Mouse (Mus musculus): ENCODE results near the gene Gm10142. TPM values are rescaled to one million over a fixed set of nuclear protein-coding genes. Genes with fewer than 3 reads are reported as not detected.
"Not testable (repeated sequence)": the region's sequence is repeated elsewhere in the genome, so short reads cannot be mapped to it uniquely, and the experiment has no call there.

The Gm10142 gene
- polyA plus RNA-seq, 1 experiment from 2014 or later = not detected

- H3K27me3 ChIP-seq (replicated peaks; ENCODE audit: low read depth, poor library complexity, severe bottlenecking) = not testable (repeated sequence)
- peaks cover 20% of the 10 kb centered on the region for H3K4me1 ChIP-seq
- 64% methylated on average over 1 of the region's 1 CpGs for WGBS
These were observed 35.6 kb downstream of the Gm10142 start, which contains the start of gene Gm9736 for GRCm38 (mm10) chr10:77751254-77751653. Gene Gm9736 (minus strand): TSS chr10:77751354.

GRCm38 (mm10) chr10:77752312-77752711 lies 36.7 kb downstream of the Gm10142 start:
- not testable (repeated sequence) for DNase-seq (ENCODE audit: low spot score); H3K9me3 ChIP-seq; H3K36me3 ChIP-seq (replicated peaks); H3K4me3 ChIP-seq; H3K27ac ChIP-seq (replicated peaks); H3K27me3 ChIP-seq (replicated peaks; ENCODE audit: low read depth, poor library complexity, severe bottlenecking)
- WGBS = 66% methylated on average over 3 of the region's 3 CpGs
- peaks cover 20% of the 10 kb centered on the region for H3K4me1 ChIP-seq

More at GRCm38 (mm10) chr10:77751254-77751653, 35.6 kb downstream of the Gm10142 start, which contains the start of gene Gm9736:
- not testable (repeated sequence) for H3K9me3 ChIP-seq; DNase-seq (ENCODE audit: low spot score); H3K4me3 ChIP-seq; H3K27ac ChIP-seq (replicated peaks); H3K36me3 ChIP-seq (replicated peaks)

GRCm38 (mm10) chr10:77753448-77753847 lies 37.8 kb downstream of the Gm10142 start:
- DNase-seq (ENCODE audit: low spot score) = no peak
- Histone ChIP-seq H3K27ac (replicated peaks) (no peak overlapping the region), H3K4me1 (peaks cover 20% of the 10 kb centered on the region), H3K27me3 (replicated peaks; ENCODE audit: low read depth, poor library complexity, severe bottlenecking) (no peaks in the 10 kb centered on the region), H3K9me3 (no peaks in the 10 kb centered on the region), H3K4me3 (no peak overlapping the region), H3K36me3 (replicated peaks) (no peaks in the 10 kb centered on the region)

- H3K9me3 ChIP-seq; H3K4me3 ChIP-seq; H3K27me3 ChIP-seq (replicated peaks; ENCODE audit: low read depth, poor library complexity, severe bottlenecking); DNase-seq (ENCODE audit: low spot score); H3K4me1 ChIP-seq; H3K27ac ChIP-seq (replicated peaks); H3K36me3 ChIP-seq (replicated peaks): not testable (repeated sequence)
- WGBS = 33% methylated on average over 1 of the region's 1 CpGs
These were observed 44.0 kb downstream of the Gm10142 start, which contains the start of gene Gm3233 for GRCm38 (mm10) chr10:77759582-77759981. Gene Gm3233 (minus strand): TSS chr10:77759682.

Other genes with a start within 250 kb of the Gm10142 start
- gene Fam207a, start 200.0 kb upstream of the Gm10142 start, polyA plus RNA-seq (2016; fragmentation: Nextera tagmentation; extraction: Ambion mirVana) = 43.9 and 46.9 TPM in 2 replicates
- gene Itgb2, start 185.6 kb upstream of the Gm10142 start, polyA plus RNA-seq (2016; fragmentation: Nextera tagmentation; extraction: Ambion mirVana) = 0.60 and 1.3 TPM in 2 replicates
- gene Pttg1ip, start 134.1 kb upstream of the Gm10142 start, polyA plus RNA-seq (2016; fragmentation: Nextera tagmentation; extraction: Ambion mirVana) = 65.6 and 71.0 TPM in 2 replicates
- 419 and 445 TPM in 2 replicates for gene Sumo3, start 109.7 kb upstream of the Gm10142 start, polyA plus RNA-seq (2016; fragmentation: Nextera tagmentation; extraction: Ambion mirVana)
- 1.9 and 8.0 TPM in 2 replicates for gene Gm49325, start 109.6 kb upstream of the Gm10142 start, polyA plus RNA-seq (2016; fragmentation: Nextera tagmentation; extraction: Ambion mirVana)
- gene Ube2g2, start 93.5 kb upstream of the Gm10142 start, polyA plus RNA-seq (2016; fragmentation: Nextera tagmentation; extraction: Ambion mirVana) = 98.9 and 101 TPM in 2 replicates
- gene Tspear, start 29.2 kb upstream of the Gm10142 start, polyA plus RNA-seq (2016; fragmentation: Nextera tagmentation; extraction: Ambion mirVana) = 0.97 and 1.2 TPM in 2 replicates
- not detected in 2 replicates for gene Gm19402, start 25.1 kb upstream of the Gm10142 start, polyA plus RNA-seq (2016; fragmentation: Nextera tagmentation; extraction: Ambion mirVana)
- not detected in 2 replicates for gene Gm9508, start 18.6 kb upstream of the Gm10142 start, polyA plus RNA-seq (2016; fragmentation: Nextera tagmentation; extraction: Ambion mirVana)
- gene Gm10272, start 9.2 kb upstream of the Gm10142 start, polyA plus RNA-seq (2016; fragmentation: Nextera tagmentation; extraction: Ambion mirVana) = not detected in 2 replicates
- gene Gm10024, start 4.3 kb upstream of the Gm10142 start, polyA plus RNA-seq (2016; fragmentation: Nextera tagmentation; extraction: Ambion mirVana) = not detected in 2 replicates
- gene Krtap12-1, start 4.8 kb downstream of the Gm10142 start, polyA plus RNA-seq (2016; fragmentation: Nextera tagmentation; extraction: Ambion mirVana) = not detected in 2 replicates
- gene Gm10100, start 10.7 kb downstream of the Gm10142 start, polyA plus RNA-seq (2016; fragmentation: Nextera tagmentation; extraction: Ambion mirVana) = not detected in 2 replicates
- not detected in 2 replicates for gene Gm18596, start 26.8 kb downstream of the Gm10142 start, polyA plus RNA-seq (2016; fragmentation: Nextera tagmentation; extraction: Ambion mirVana)
- not detected in 2 replicates for gene Gm9736, start 35.5 kb downstream of the Gm10142 start, polyA plus RNA-seq (2016; fragmentation: Nextera tagmentation; extraction: Ambion mirVana)
- not detected in 2 replicates for gene Gm3233, start 43.9 kb downstream of the Gm10142 start, polyA plus RNA-seq (2016; fragmentation: Nextera tagmentation; extraction: Ambion mirVana)
- not detected in 2 replicates for gene Gm3238, start 55.5 kb downstream of the Gm10142 start, polyA plus RNA-seq (2016; fragmentation: Nextera tagmentation; extraction: Ambion mirVana)
- gene Gm7138, start 61.1 kb downstream of the Gm10142 start, polyA plus RNA-seq (2016; fragmentation: Nextera tagmentation; extraction: Ambion mirVana) = not detected in 2 replicates
- gene Gm3250, start 66.7 kb downstream of the Gm10142 start, polyA plus RNA-seq (2016; fragmentation: Nextera tagmentation; extraction: Ambion mirVana) = not detected in 2 replicates
- not detected in 2 replicates for gene Gm7137, start 72.4 kb downstream of the Gm10142 start, polyA plus RNA-seq (2016; fragmentation: Nextera tagmentation; extraction: Ambion mirVana)
- not detected in 2 replicates for gene Gm9639, start 79.3 kb downstream of the Gm10142 start, polyA plus RNA-seq (2016; fragmentation: Nextera tagmentation; extraction: Ambion mirVana)
- not detected in 2 replicates for gene Gm19668, start 83.3 kb downstream of the Gm10142 start, polyA plus RNA-seq (2016; fragmentation: Nextera tagmentation; extraction: Ambion mirVana)
- gene Gm9507, start 96.0 kb downstream of the Gm10142 start, polyA plus RNA-seq (2016; fragmentation: Nextera tagmentation; extraction: Ambion mirVana) = not detected in 2 replicates
- gene Gm2696, start 98.9 kb downstream of the Gm10142 start, polyA plus RNA-seq (2016; fragmentation: Nextera tagmentation; extraction: Ambion mirVana) = not detected in 2 replicates
- not detected in 2 replicates for gene Krtap10-4, start 111.3 kb downstream of the Gm10142 start, polyA plus RNA-seq (2016; fragmentation: Nextera tagmentation; extraction: Ambion mirVana)
- not detected in 2 replicates for gene Krtap10-10, start 120.1 kb downstream of the Gm10142 start, polyA plus RNA-seq (2016; fragmentation: Nextera tagmentation; extraction: Ambion mirVana)
- not detected in 2 replicates for gene Gm36176, start 131.0 kb downstream of the Gm10142 start, polyA plus RNA-seq (2016; fragmentation: Nextera tagmentation; extraction: Ambion mirVana)
- not detected in 2 replicates for gene Gm10318, start 137.1 kb downstream of the Gm10142 start, polyA plus RNA-seq (2016; fragmentation: Nextera tagmentation; extraction: Ambion mirVana)
- not detected in 2 replicates for gene Gm3285, start 146.2 kb downstream of the Gm10142 start, polyA plus RNA-seq (2016; fragmentation: Nextera tagmentation; extraction: Ambion mirVana)
- gene Lrrc3, start 186.7 kb downstream of the Gm10142 start, polyA plus RNA-seq (2016; fragmentation: Nextera tagmentation; extraction: Ambion mirVana) = 2.2 and 2.3 TPM in 2 replicates